Mouse (Mus musculus): ENCODE measurements around the gene Ryk.

Ryk gene

DNA sequence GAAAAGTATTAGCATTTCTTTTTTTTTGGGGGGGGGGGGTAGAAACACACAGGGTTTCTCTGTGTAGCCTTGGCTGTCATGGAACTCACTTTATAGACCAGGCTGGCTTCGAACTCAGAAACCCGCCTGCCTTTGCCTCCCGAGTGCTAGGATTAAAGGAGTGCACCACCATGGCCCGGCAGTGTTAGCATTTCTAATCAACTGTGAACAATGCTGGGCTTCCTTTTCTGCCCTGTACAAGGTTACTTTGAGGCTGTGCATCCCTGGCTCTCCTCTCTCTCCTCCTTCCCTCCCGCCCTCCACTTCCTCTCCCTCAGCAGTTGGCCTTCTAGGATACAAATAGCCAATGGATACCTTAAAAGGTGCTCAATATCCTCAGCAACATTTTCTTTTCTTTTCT lies 114.0 kb downstream of the Ryk start:
- no peak for DNase-seq (ENCODE audit: low spot score in 2 of 2)

DNA sequence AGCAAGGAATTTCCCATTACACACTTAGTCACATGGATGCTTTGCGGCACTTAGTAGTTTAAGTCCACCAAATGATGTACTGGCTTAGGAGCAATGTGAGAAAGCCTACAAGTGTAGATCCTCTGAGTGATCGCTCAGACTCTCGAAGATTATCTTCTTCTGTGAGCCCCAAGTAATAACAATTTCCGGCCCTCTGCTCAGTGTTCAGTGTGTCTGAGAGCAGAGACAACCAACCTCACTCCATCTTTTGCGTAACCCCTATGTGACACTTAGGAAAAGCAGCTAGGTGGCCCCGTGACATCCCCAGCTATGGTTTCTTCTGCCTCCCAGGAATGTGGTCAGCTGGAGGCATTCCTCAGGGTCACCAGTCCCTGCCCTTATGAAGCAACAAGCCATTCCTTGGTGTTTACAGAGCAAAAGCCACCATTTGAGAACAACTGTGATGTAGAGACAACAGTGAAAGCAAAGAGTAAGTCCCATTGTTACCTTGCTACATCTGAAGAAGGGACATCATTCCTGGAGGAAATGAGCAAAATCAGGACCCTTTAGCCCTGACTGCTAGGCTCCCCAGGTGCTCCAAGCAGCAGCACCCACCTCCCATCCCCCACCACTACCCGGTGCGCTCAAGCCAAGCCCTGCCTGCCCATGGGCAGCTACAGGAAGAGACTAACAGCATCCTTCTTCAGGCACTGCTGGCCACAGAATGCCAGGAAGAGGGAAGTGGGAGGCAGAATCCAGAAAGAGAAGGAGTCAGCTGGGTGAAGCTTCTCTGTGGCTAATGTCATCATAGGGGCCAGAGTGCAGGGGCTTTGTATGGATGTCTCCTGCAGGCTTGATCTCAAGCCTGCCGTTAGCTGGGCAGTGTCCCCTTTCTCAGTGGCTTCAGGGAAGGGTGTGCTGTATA lies 116.6 kb downstream of the Ryk start:
- DNase-seq (ENCODE audit: low spot score in 2 of 2) = no peak

DNA sequence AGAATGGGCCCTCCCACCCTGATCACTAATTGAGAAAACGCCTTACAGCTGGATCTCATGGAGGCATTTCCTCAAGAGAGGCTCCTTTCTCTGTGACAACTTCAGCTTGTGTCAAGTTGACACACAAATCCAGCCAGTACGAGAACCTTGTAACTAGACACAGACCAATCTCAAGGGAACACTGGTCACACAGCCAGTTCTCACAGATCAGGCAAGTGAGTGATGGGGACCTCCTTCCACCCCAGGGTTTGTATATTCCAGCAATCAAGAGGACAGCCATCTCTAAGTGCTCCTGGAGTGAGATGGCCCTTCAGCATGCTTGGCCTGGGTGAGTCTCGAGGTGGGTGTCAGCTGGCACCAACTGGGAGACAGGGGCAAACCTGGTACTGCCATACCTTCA lies 121.1 kb downstream of the Ryk start:
- DNase-seq (ENCODE audit: low spot score in 2 of 2) = no peak
